12 mouse cellular contexts compared by ENCODE assay signal in the genomic region with DNA sequence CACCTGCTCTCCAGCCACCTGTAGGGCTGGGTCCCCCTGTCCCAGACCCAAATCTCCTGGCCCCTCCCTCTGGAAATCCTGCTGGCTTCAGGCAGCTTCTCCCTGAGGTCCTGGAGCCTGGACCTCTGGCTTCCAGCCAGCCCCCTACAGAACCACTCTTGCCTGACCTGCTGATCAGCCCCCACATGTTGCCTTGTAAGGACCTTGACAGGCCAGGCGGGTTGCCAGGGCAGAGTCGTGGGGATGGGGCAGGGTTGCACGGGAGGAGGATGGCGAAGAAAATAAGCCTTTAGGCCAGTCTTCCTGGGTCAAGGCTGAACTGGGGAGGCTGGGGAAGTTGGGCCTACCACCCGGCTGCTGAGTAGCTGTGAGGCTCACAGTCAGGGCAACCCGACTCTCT. TPM values are rescaled to one million over a fixed set of nuclear protein-coding genes. Genes with fewer than 3 reads are reported as not detected.
DNase-seq lines count a peak whose midpoint lies in the region; ATAC-seq and TF ChIP-seq lines count a peak whose summit lies in the region.
"Had no signal": no experiment of that assay in that cellular context is flagged by ENCODE, and none has a peak within 500 bp of the region (broad histone marks: within the 10 kb centered on the region; RNA-seq: fewer than 3 reads in every experiment).

No protein-coding gene starts in this region.

- no peak for ATAC-seq in heart, embryonic 12.5 days (ENCODE audit: insufficient number of reproducible peaks, low FRiP score)
- ATAC-seq in stomach, postnatal 0 days (ENCODE audit: low FRiP score, low TSS enrichment): peak; percentile 27
- no peak for ATAC-seq in intestine, embryonic 15.5 days

- no peak for TF ChIP-seq CTCF in stomach, postnatal 0 days (IDR thresholded peaks at IDR 0.05; ENCODE audit: low read depth)

- DNase-seq in lung, postnatal 36 days: peak; percentile 14
- no peak for DNase-seq in lung, postnatal 4 days
- DNase-seq in kidney, adult 9 months: peak; percentile 52
- no peak for DNase-seq in stomach, postnatal 0 days (ENCODE audit: low spot score)
- DNase-seq in gastrocnemius, postnatal 14 days: no peak
- DNase-seq: thymus, adult 2 months had no signal

- 60% methylated on average over 6 of the region's 6 CpGs for WGBS in heart, embryonic 12.5 days
- 62% methylated on average over 6 of the region's 6 CpGs for WGBS in stomach, postnatal 0 days
- whole genome bisulfite sequencing in intestine, embryonic 15.5 days: 63% methylated on average over 6 of the region's 6 CpGs

- 0 out of 2 replicates have a peak overlapping the region, but pooled peaks have one; percentile 14 for H3K9ac ChIP-seq in heart, embryonic 12.5 days
- no peak overlapping the region for H3K9ac ChIP-seq in stomach, postnatal 0 days (ENCODE audit: low read length)
- no peak overlapping the region for H3K9ac ChIP-seq in intestine, embryonic 15.5 days
- H3K9ac ChIP-seq: hindbrain, embryonic 13.5 days; midbrain, embryonic 12.5 days had no signal

- no peak overlapping the region for H3K4me2 ChIP-seq in heart, embryonic 12.5 days
- no peak overlapping the region for H3K4me2 ChIP-seq in stomach, postnatal 0 days (replicated peaks; ENCODE audit: low read depth)
- no peak overlapping the region for H3K4me2 ChIP-seq in intestine, embryonic 15.5 days (replicated peaks)
- H3K4me2 ChIP-seq: hindbrain, embryonic 13.5 days; midbrain, embryonic 12.5 days had no signal

- H3K27ac ChIP-seq in heart, embryonic 12.5 days (ENCODE audit: poor library complexity, severe bottlenecking): peak overlapping the region; percentile 9; the same call in 1 of the 2 replicates
- no peak overlapping the region for H3K27ac ChIP-seq in stomach, postnatal 0 days (replicated peaks)
- H3K27ac ChIP-seq in intestine, embryonic 15.5 days: no peak overlapping the region
- H3K27ac ChIP-seq: hindbrain, embryonic 13.5 days; layer of hippocampus, adult 2 months; limb, embryonic 10.5 days; midbrain, embryonic 12.5 days had no signal

- peaks cover 34% of the 10 kb centered on the region for H3K36me3 ChIP-seq in heart, embryonic 12.5 days
- H3K36me3 ChIP-seq in stomach, postnatal 0 days (ENCODE audit: control insufficient read depth, insufficient read depth, low read length): no peaks in the 10 kb centered on the region
- H3K36me3 ChIP-seq in intestine, embryonic 15.5 days: no peaks in the 10 kb centered on the region

- intact Hi-C loops in gastrocnemius, postnatal 14 days (cut with DNase I; ENCODE audit: low total_unique reads): no loop called here

- no peaks in the 10 kb centered on the region for H3K9me3 ChIP-seq in heart, embryonic 12.5 days (replicated peaks)
- no peaks in the 10 kb centered on the region for H3K9me3 ChIP-seq in stomach, postnatal 0 days (ENCODE audit: control insufficient read depth, low read length)
- H3K9me3 ChIP-seq in intestine, embryonic 15.5 days: no peaks in the 10 kb centered on the region
- H3K9me3 ChIP-seq: hindbrain, embryonic 13.5 days; limb, embryonic 10.5 days; midbrain, embryonic 12.5 days had no signal

- peaks cover 10% of the 10 kb centered on the region for H3K4me1 ChIP-seq in heart, embryonic 12.5 days (replicated peaks)
- H3K4me1 ChIP-seq in stomach, postnatal 0 days (replicated peaks; ENCODE audit: control insufficient read depth, insufficient read depth): no peaks in the 10 kb centered on the region
- no peaks in the 10 kb centered on the region for H3K4me1 ChIP-seq in intestine, embryonic 15.5 days (replicated peaks)
- H3K4me1 ChIP-seq: hindbrain, embryonic 13.5 days; midbrain, embryonic 12.5 days had no signal

- H3K27me3 ChIP-seq in heart, embryonic 12.5 days (replicated peaks): no peaks in the 10 kb centered on the region
- H3K27me3 ChIP-seq in stomach, postnatal 0 days (ENCODE audit: control insufficient read depth, insufficient read depth, low read length): no peaks in the 10 kb centered on the region
- H3K27me3 ChIP-seq in intestine, embryonic 15.5 days (replicated peaks): no peaks in the 10 kb centered on the region

- H3K4me3 ChIP-seq in heart, embryonic 12.5 days: no peak overlapping the region
- no peak overlapping the region for H3K4me3 ChIP-seq in stomach, postnatal 0 days (ENCODE audit: low read depth, low read length)
- no peak overlapping the region for H3K4me3 ChIP-seq in intestine, embryonic 15.5 days (replicated peaks)
- H3K4me3 ChIP-seq: hindbrain, embryonic 13.5 days; layer of hippocampus, adult 2 months; limb, embryonic 10.5 days; midbrain, embryonic 12.5 days had no signal

- TF ChIP-seq EP300 in stomach, postnatal 0 days (optimal IDR thresholded peaks at IDR 0.05): no peak

RNA-seq across cellular contexts. Expression of gene Irf5, which starts 8.9 kb away (rescaled TPM):
- 11.2 and 12.5 TPM in 2 replicates for polyA plus RNA-seq in heart, embryonic 12.5 days (2016; fragmentation: Nextera tagmentation; extraction: Ambion mirVana)
- 9.3 and 11.5 TPM in 2 replicates for polyA plus RNA-seq in stomach, postnatal 0 days (2015; fragmentation: Nextera tagmentation; extraction: Ambion mirVana)
- 6.7 and 7.1 TPM in 2 replicates for polyA plus RNA-seq in intestine, embryonic 15.5 days (2015; fragmentation: Nextera tagmentation; extraction: Ambion mirVana)
- total RNA-seq in gastrocnemius, postnatal 14 days (2021): 1 to 10 TPM; 1.0 to 1.8 TPM

RNA-seq across cellular contexts. Expression of gene Kcp, which starts 27.6 kb away (rescaled TPM):
- 10.6 and 15.4 TPM in 2 replicates for polyA plus RNA-seq in heart, embryonic 12.5 days (2016; fragmentation: Nextera tagmentation; extraction: Ambion mirVana)
- polyA plus RNA-seq in stomach, postnatal 0 days (2015; fragmentation: Nextera tagmentation; extraction: Ambion mirVana): 3.8 and 6.1 TPM in 2 replicates
- polyA plus RNA-seq in intestine, embryonic 15.5 days (2015; fragmentation: Nextera tagmentation; extraction: Ambion mirVana): 13.7 and 15.5 TPM in 2 replicates
- 10 to 100 TPM; 12.4 to 13.8 TPM for total RNA-seq in gastrocnemius, postnatal 14 days (2021)

Comparison
In these comparisons a context has a peak if more than half of its experiments do, and no peak if none do; other contexts are left out.
1. DNase-seq: peak in lung, postnatal 36 days (single experiment) and kidney, adult 9 months (single experiment); none in lung, postnatal 4 days (0 of 2), stomach, postnatal 0 days (single experiment) and gastrocnemius, postnatal 14 days (single experiment).